Comparison of ENCODE assay signal across 16 mouse cellular contexts in genomic region chr19:5430408-5430807, GRCm38 (mm10). TPM values are rescaled to one million over a fixed set of nuclear protein-coding genes. Genes with fewer than 3 reads are reported as not detected.
A peak's percentile ranks its signal among the peaks of the same experiment; 100 is the strongest.
DNase-seq lines count a peak whose midpoint lies in the region; ATAC-seq and TF ChIP-seq lines count a peak whose summit lies in the region.
"Had no signal": no experiment of that assay in that cellular context is flagged by ENCODE, and none has a peak within 500 bp of the region (broad histone marks: within the 10 kb centered on the region; RNA-seq: fewer than 3 reads in every experiment).

No protein-coding gene starts in this region.

- DNase-seq in gastrocnemius, adult 2 months: no peak
- DNase-seq in gastrocnemius, postnatal 4 days (ENCODE audit: low spot score in 2 of 2): no peak
- peak; percentile 15 for DNase-seq in midbrain, postnatal 0 days (ENCODE audit: low spot score)
- DNase-seq in midbrain, embryonic 10.5 days (ENCODE audit: low spot score): no peak
- DNase-seq in Muller cell, postnatal 12 days (ENCODE audit: inconsistent ontology term): peak; percentile 66
- DNase-seq in thymus, postnatal 36 days: peak; percentile 26 to 32
- DNase-seq in left cerebral cortex, postnatal 25 days (ENCODE audit: low spot score in 2 of 2): no peak
- DNase-seq: lung, postnatal 36 days had no signal

- no peak overlapping the region for H3K4me3 ChIP-seq in gastrocnemius, adult 2 months
- H3K4me3 ChIP-seq in midbrain, postnatal 0 days (ENCODE audit: low read depth, low read length): no peak overlapping the region
- H3K4me3 ChIP-seq in midbrain, embryonic 10.5 days: no peak overlapping the region
- H3K4me3 ChIP-seq: forebrain, embryonic 10.5 days; limb, embryonic 15.5 days; midbrain, embryonic 13.5 days had no signal

- intact Hi-C loops in gastrocnemius, adult 2 months (cut with DNase I): no loop called here
- intact Hi-C loops in left cerebral cortex, postnatal 25 days (cut with DNase I): loop anchor here (10.0 kb wide), 1 partner anchor 154 kb away; no protein-coding TSS in a partner anchor

- H3K27ac ChIP-seq in gastrocnemius, adult 2 months: peak overlapping the region; percentile 52
- no peak overlapping the region for H3K27ac ChIP-seq in midbrain, postnatal 0 days (ENCODE audit: low read depth, low read length)
- H3K27ac ChIP-seq in midbrain, embryonic 10.5 days (replicated peaks): no peak overlapping the region
- H3K27ac ChIP-seq: forebrain, embryonic 10.5 days; limb, embryonic 15.5 days; midbrain, embryonic 13.5 days had no signal

- no peak for TF ChIP-seq CTCF in gastrocnemius, adult 2 months (IDR thresholded peaks at IDR 0.05)
- TF ChIP-seq CTCF in midbrain, postnatal 0 days (IDR thresholded peaks at IDR 0.05): no peak

- peaks cover 16% of the 10 kb centered on the region for H3K4me1 ChIP-seq in midbrain, postnatal 0 days (ENCODE audit: insufficient read depth, low read length)
- H3K4me1 ChIP-seq in midbrain, embryonic 10.5 days: peaks cover 33% of the 10 kb centered on the region

- H3K36me3 ChIP-seq in midbrain, postnatal 0 days (ENCODE audit: insufficient read depth, low read length): peaks cover 11% of the 10 kb centered on the region; the same call in 1 of the 2 replicates
- peaks cover 20% of the 10 kb centered on the region for H3K36me3 ChIP-seq in midbrain, embryonic 10.5 days

- no peak overlapping the region for H3K4me2 ChIP-seq in midbrain, postnatal 0 days (ENCODE audit: low read depth, low read length, poor library complexity, severe bottlenecking)
- H3K4me2 ChIP-seq: limb, embryonic 15.5 days; midbrain, embryonic 13.5 days had no signal

- no peak overlapping the region for H3K9ac ChIP-seq in midbrain, postnatal 0 days (replicated peaks; ENCODE audit: low read length, poor library complexity, severe bottlenecking)
- H3K9ac ChIP-seq: limb, embryonic 15.5 days; midbrain, embryonic 13.5 days had no signal

- no peaks in the 10 kb centered on the region for H3K9me3 ChIP-seq in midbrain, postnatal 0 days (ENCODE audit: low read length)
- H3K9me3 ChIP-seq in midbrain, embryonic 10.5 days (replicated peaks): no peaks in the 10 kb centered on the region
- H3K9me3 ChIP-seq: forebrain, embryonic 10.5 days; limb, embryonic 15.5 days; midbrain, embryonic 13.5 days had no signal

- ATAC-seq in midbrain, postnatal 0 days (ENCODE audit: low FRiP score): no peak
- ATAC-seq: midbrain, embryonic 13.5 days had no signal

- no peaks in the 10 kb centered on the region for H3K27me3 ChIP-seq in midbrain, postnatal 0 days (ENCODE audit: insufficient read depth, low read length)
- H3K27me3 ChIP-seq in midbrain, embryonic 10.5 days (ENCODE audit: low read depth, poor library complexity, severe bottlenecking): no peaks in the 10 kb centered on the region
- H3K27me3 ChIP-seq: limb, embryonic 15.5 days; midbrain, embryonic 13.5 days had no signal

- whole genome bisulfite sequencing in midbrain, postnatal 0 days: 80% methylated on average over 1 of the region's 1 CpGs
- WGBS in midbrain, embryonic 10.5 days: 95% methylated on average over 1 of the region's 1 CpGs

RNA-seq across cellular contexts. Expression of gene AI837181, which starts 5.5 kb away (rescaled TPM):
- 10 to 100 TPM; 34.0 to 38.0 TPM for total RNA-seq in gastrocnemius, adult 2 months (2021)
- 10 to 100 TPM; 52.0 to 55.7 TPM for total RNA-seq in gastrocnemius, postnatal 4 days (2021)
- total RNA-seq in midbrain, postnatal 0 days (2014; rRNA removed): 73.2 and 98.8 TPM in 2 replicates
- 74.1 and 85.2 TPM in 2 replicates for polyA plus RNA-seq in midbrain, postnatal 0 days (2015; fragmentation: Nextera tagmentation; extraction: Ambion mirVana)
- polyA plus RNA-seq in midbrain, embryonic 10.5 days (2016; fragmentation: Nextera tagmentation; extraction: Ambion mirVana): 45.1 and 48.5 TPM in 2 replicates
- total RNA-seq in left cerebral cortex, postnatal 25 days (2021): 10 to 100 TPM; 70.2 to 73.3 TPM

RNA-seq across cellular contexts. Expression of gene Drap1, which starts 5.6 kb away (rescaled TPM):
- total RNA-seq in gastrocnemius, adult 2 months (2021): 100 to 1,000 TPM; 503 to 688 TPM
- total RNA-seq in gastrocnemius, postnatal 4 days (2021): 100 to 1,000 TPM; 344 to 358 TPM
- total RNA-seq in midbrain, postnatal 0 days (2014; rRNA removed): 187 and 203 TPM in 2 replicates
- 332 and 342 TPM in 2 replicates for polyA plus RNA-seq in midbrain, postnatal 0 days (2015; fragmentation: Nextera tagmentation; extraction: Ambion mirVana)
- 221 and 228 TPM in 2 replicates for polyA plus RNA-seq in midbrain, embryonic 10.5 days (2016; fragmentation: Nextera tagmentation; extraction: Ambion mirVana)
- total RNA-seq in left cerebral cortex, postnatal 25 days (2021): 100 to 1,000 TPM; 197 to 233 TPM

RNA-seq across cellular contexts. Expression of gene Fosl1, which starts 16.9 kb away (rescaled TPM):
- total RNA-seq in gastrocnemius, adult 2 months (2021): not detected
- not detected for total RNA-seq in gastrocnemius, postnatal 4 days (2021)
- 0.11 TPM in 1 of 2 replicates, not detected in the other for total RNA-seq in midbrain, postnatal 0 days (2014; rRNA removed)
- polyA plus RNA-seq in midbrain, postnatal 0 days (2015; fragmentation: Nextera tagmentation; extraction: Ambion mirVana): not detected in 2 replicates
- polyA plus RNA-seq in midbrain, embryonic 10.5 days (2016; fragmentation: Nextera tagmentation; extraction: Ambion mirVana): not detected in 2 replicates
- not detected for total RNA-seq in left cerebral cortex, postnatal 25 days (2021)
- total RNA-seq: gastrocnemius, adult 8-10 months; heart, adult 18-20 months; left cerebral cortex, adult 8-10 months had no signal
- polyA plus RNA-seq: embryonic facial prominence, embryonic 14.5 days; forebrain, embryonic 10.5 days; hindbrain, embryonic 11.5 days; limb, embryonic 15.5 days; midbrain, embryonic 13.5 days had no signal

RNA-seq across cellular contexts. Expression of gene Ccdc85b, which starts 27.3 kb away (rescaled TPM):
- total RNA-seq in gastrocnemius, adult 2 months (2021): 1 to 10 TPM; 3.9 to 7.2 TPM
- total RNA-seq in gastrocnemius, postnatal 4 days (2021): 1 to 10 TPM; 8.0 to 8.4 TPM
- 14.3 and 19.4 TPM in 2 replicates for total RNA-seq in midbrain, postnatal 0 days (2014; rRNA removed)
- polyA plus RNA-seq in midbrain, postnatal 0 days (2015; fragmentation: Nextera tagmentation; extraction: Ambion mirVana): 15.4 and 15.6 TPM in 2 replicates
- polyA plus RNA-seq in midbrain, embryonic 10.5 days (2016; fragmentation: Nextera tagmentation; extraction: Ambion mirVana): 5.5 and 6.0 TPM in 2 replicates
- total RNA-seq in left cerebral cortex, postnatal 25 days (2021): 10 to 100 TPM; 26.4 to 27.9 TPM

RNA-seq across cellular contexts. Expression of gene Tsga10ip, which starts 28.1 kb away (rescaled TPM):
- 1 to 10 TPM; 1.3 to 2.7 TPM for total RNA-seq in gastrocnemius, adult 2 months (2021)
- not detected for total RNA-seq in gastrocnemius, postnatal 4 days (2021)
- not detected in 2 replicates for total RNA-seq in midbrain, postnatal 0 days (2014; rRNA removed)
- 0.10 TPM in 1 of 2 replicates, not detected in the other for polyA plus RNA-seq in midbrain, postnatal 0 days (2015; fragmentation: Nextera tagmentation; extraction: Ambion mirVana)
- 0.39 TPM in 1 of 2 replicates, not detected in the other for polyA plus RNA-seq in midbrain, embryonic 10.5 days (2016; fragmentation: Nextera tagmentation; extraction: Ambion mirVana)
- total RNA-seq in left cerebral cortex, postnatal 25 days (2021): not detected
- total RNA-seq: left cerebral cortex, adult 8-10 months had no signal
- polyA plus RNA-seq: forebrain, embryonic 10.5 days; limb, embryonic 15.5 days had no signal

Comparison
In these comparisons a context has a peak if more than half of its experiments do, and no peak if none do; other contexts are left out.
1. DNase-seq: peak in midbrain, postnatal 0 days (single experiment), Muller cell, postnatal 12 days (single experiment) and thymus, postnatal 36 days (2 of 2); none in gastrocnemius, adult 2 months (single experiment), gastrocnemius, postnatal 4 days (0 of 2), midbrain, embryonic 10.5 days (single experiment) and left cerebral cortex, postnatal 25 days (0 of 2).